Mouse (Mus musculus): ENCODE results near the gene Rps23. TPM values are rescaled to one million over a fixed set of nuclear protein-coding genes. Genes with fewer than 3 reads are reported as not detected.

The Rps23 gene
- polyA plus RNA-seq (2015; fragmentation: Nextera tagmentation; extraction: Ambion mirVana) = 171 and 226 TPM in 2 replicates

GRCm38 (mm10) chr13:90922751-90923612, at the start of gene Rps23:
Gene Rps23 (plus strand): TSS chr13:90922958.
- 0 out of 2 replicates have a peak, but pooled peaks cover 4% of the 10 kb centered on the region for H3K4me1 ChIP-seq
- ATAC-seq (ENCODE audit: insufficient number of reproducible peaks, low FRiP score, low TSS enrichment, low read depth) = peak; percentile 99
- peaks cover 29% of the 10 kb centered on the region for H3K36me3 ChIP-seq
- WGBS = under 1% methylated on average over 57 of the region's 57 CpGs
- H3K9me3 ChIP-seq = no peaks in the 10 kb centered on the region
- H3K27ac ChIP-seq = peak within 1 kb of the TSS; percentile 85
- peak within 1 kb of the TSS; percentile 56 for H3K4me2 ChIP-seq
- H3K9ac ChIP-seq = peak within 1 kb of the TSS; percentile 88
- no peaks in the 10 kb centered on the region for H3K27me3 ChIP-seq
- H3K4me3 ChIP-seq = peak within 1 kb of the TSS; percentile 93

- no peak for ATAC-seq (ENCODE audit: insufficient number of reproducible peaks, low FRiP score, low TSS enrichment, low read depth)
- Histone ChIP-seq H3K27me3 (no peaks in the 10 kb centered on the region), H3K4me1 (peaks cover 10% of the 10 kb centered on the region), H3K9me3 (no peaks in the 10 kb centered on the region), H3K9ac (no peak overlapping the region), H3K36me3 (no peaks in the 10 kb centered on the region), H3K27ac (no peak overlapping the region), H3K4me3 (no peak overlapping the region), H3K4me2 (no peak overlapping the region)
- 83% methylated on average over 1 of the region's 1 CpGs for WGBS
Observed at GRCm38 (mm10) chr13:90881727-90882429, 40.9 kb upstream of the Rps23 start.

GRCm38 (mm10) chr13:90885856-90886532, 36.8 kb upstream of the Rps23 start:
- H3K27ac ChIP-seq = no peak overlapping the region

GRCm38 (mm10) chr13:90886568-90886983, 36.2 kb upstream of the Rps23 start:
- H3K9ac ChIP-seq = no peak overlapping the region
- no peaks in the 10 kb centered on the region for H3K9me3 ChIP-seq
- no peaks in the 10 kb centered on the region for H3K27me3 ChIP-seq
- peaks cover 10% of the 10 kb centered on the region for H3K4me1 ChIP-seq
- peak overlapping the region; percentile 58 for H3K4me2 ChIP-seq
- under 1% methylated on average over 18 of the region's 18 CpGs for WGBS
- no peaks in the 10 kb centered on the region for H3K36me3 ChIP-seq
- ATAC-seq (ENCODE audit: insufficient number of reproducible peaks, low FRiP score, low TSS enrichment, low read depth) = no peak
- no peak overlapping the region for H3K27ac ChIP-seq
- H3K4me3 ChIP-seq = peak overlapping the region; percentile 43

More at GRCm38 (mm10) chr13:90885856-90886532, 36.8 kb upstream of the Rps23 start:
- H3K9ac ChIP-seq = no peak overlapping the region
- H3K4me3 ChIP-seq = peak overlapping the region; percentile 43
- H3K9me3 ChIP-seq = no peaks in the 10 kb centered on the region
- H3K4me2 ChIP-seq = peak overlapping the region; percentile 58
- no peak for ATAC-seq (ENCODE audit: insufficient number of reproducible peaks, low FRiP score, low TSS enrichment, low read depth)
- H3K4me1 ChIP-seq = peaks cover 10% of the 10 kb centered on the region
- no peaks in the 10 kb centered on the region for H3K27me3 ChIP-seq
- WGBS = 38% methylated on average over 13 of the region's 13 CpGs
- H3K36me3 ChIP-seq = no peaks in the 10 kb centered on the region

- H3K9ac ChIP-seq = no peak overlapping the region
- H3K4me1 ChIP-seq = peaks cover 8% of the 10 kb centered on the region
- H3K27me3 ChIP-seq = no peaks in the 10 kb centered on the region
- 90% methylated on average over 5 of the region's 5 CpGs for WGBS
- H3K4me3 ChIP-seq = no peak overlapping the region
- no peaks in the 10 kb centered on the region for H3K9me3 ChIP-seq
- no peaks in the 10 kb centered on the region for H3K36me3 ChIP-seq
- no peak for ATAC-seq (ENCODE audit: insufficient number of reproducible peaks, low FRiP score, low TSS enrichment, low read depth)
- no peak overlapping the region for H3K4me2 ChIP-seq
- no peak overlapping the region for H3K27ac ChIP-seq
Observed at GRCm38 (mm10) chr13:90890111-90890510, 32.6 kb upstream of the Rps23 start.

GRCm38 (mm10) chr13:90894819-90895218, 27.9 kb upstream of the Rps23 start:
- ATAC-seq (ENCODE audit: insufficient number of reproducible peaks, low FRiP score, low TSS enrichment, low read depth) = no peak
- Histone ChIP-seq H3K27me3 (no peaks in the 10 kb centered on the region), H3K27ac (no peak overlapping the region), H3K9ac (no peak overlapping the region), H3K36me3 (no peaks in the 10 kb centered on the region), H3K4me2 (no peak overlapping the region), H3K4me1 (no peaks in the 10 kb centered on the region), H3K4me3 (no peak overlapping the region), H3K9me3 (no peaks in the 10 kb centered on the region)
- 68% methylated on average over 4 of the region's 4 CpGs for WGBS

- 43% methylated on average over 2 of the region's 2 CpGs for WGBS
Observed at GRCm38 (mm10) chr13:90896098-90896497, 26.7 kb upstream of the Rps23 start.

GRCm38 (mm10) chr13:90896821-90897220, 25.9 kb upstream of the Rps23 start:
- 91% methylated on average over 12 of the region's 12 CpGs for WGBS
- no peak overlapping the region for H3K4me2 ChIP-seq
- H3K4me3 ChIP-seq = no peak overlapping the region
- ATAC-seq (ENCODE audit: insufficient number of reproducible peaks, low FRiP score, low TSS enrichment, low read depth) = no peak
- no peaks in the 10 kb centered on the region for H3K4me1 ChIP-seq
- no peaks in the 10 kb centered on the region for H3K9me3 ChIP-seq
- H3K36me3 ChIP-seq = no peaks in the 10 kb centered on the region
- no peak overlapping the region for H3K27ac ChIP-seq
- H3K27me3 ChIP-seq = no peaks in the 10 kb centered on the region
- H3K9ac ChIP-seq = no peak overlapping the region

More at GRCm38 (mm10) chr13:90896098-90896497, 26.7 kb upstream of the Rps23 start:
- no peak for ATAC-seq (ENCODE audit: insufficient number of reproducible peaks, low FRiP score, low TSS enrichment, low read depth)
- H3K4me2 ChIP-seq = no peak overlapping the region
- H3K9me3 ChIP-seq = no peaks in the 10 kb centered on the region
- no peaks in the 10 kb centered on the region for H3K36me3 ChIP-seq
- no peaks in the 10 kb centered on the region for H3K4me1 ChIP-seq
- no peak overlapping the region for H3K4me3 ChIP-seq
- no peaks in the 10 kb centered on the region for H3K27me3 ChIP-seq
- no peak overlapping the region for H3K27ac ChIP-seq
- H3K9ac ChIP-seq = no peak overlapping the region

- Histone ChIP-seq H3K27ac (no peak within 1 kb of the TSS), H3K9me3 (no peaks in the 10 kb centered on the region), H3K27me3 (no peaks in the 10 kb centered on the region), H3K36me3 (no peaks in the 10 kb centered on the region), H3K9ac (no peak within 1 kb of the TSS), H3K4me3 (no peak within 1 kb of the TSS), H3K4me2 (no peak within 1 kb of the TSS), H3K4me1 (no peaks in the 10 kb centered on the region)
- WGBS = 81% methylated on average over 5 of the region's 5 CpGs
- ATAC-seq (ENCODE audit: insufficient number of reproducible peaks, low FRiP score, low TSS enrichment, low read depth) = no peak
Observed at GRCm38 (mm10) chr13:90905176-90905575, 17.6 kb upstream of the Rps23 start, which contains the start of gene Atp6ap1l. Gene Atp6ap1l (minus strand): TSS chr13:90905355.

GRCm38 (mm10) chr13:90907376-90907775, 15.4 kb upstream of the Rps23 start:
- no peak overlapping the region for H3K27ac ChIP-seq
- H3K9me3 ChIP-seq = no peaks in the 10 kb centered on the region
- H3K4me2 ChIP-seq = no peak overlapping the region
- ATAC-seq (ENCODE audit: insufficient number of reproducible peaks, low FRiP score, low TSS enrichment, low read depth) = no peak
- no peak overlapping the region for H3K4me3 ChIP-seq
- WGBS = 92% methylated on average over 12 of the region's 12 CpGs
- no peaks in the 10 kb centered on the region for H3K27me3 ChIP-seq
- no peaks in the 10 kb centered on the region for H3K36me3 ChIP-seq
- H3K9ac ChIP-seq = no peak overlapping the region
- H3K4me1 ChIP-seq = no peaks in the 10 kb centered on the region

GRCm38 (mm10) chr13:90912760-90913674, 9.7 kb upstream of the Rps23 start:
- WGBS = 67% methylated on average over 17 of the region's 17 CpGs
- ATAC-seq (ENCODE audit: insufficient number of reproducible peaks, low FRiP score, low TSS enrichment, low read depth) = no peak
- H3K4me3 ChIP-seq = no peak overlapping the region
- no peak overlapping the region for H3K4me2 ChIP-seq
- H3K36me3 ChIP-seq = no peaks in the 10 kb centered on the region
- no peaks in the 10 kb centered on the region for H3K9me3 ChIP-seq
- H3K4me1 ChIP-seq = no peaks in the 10 kb centered on the region
- no peaks in the 10 kb centered on the region for H3K27me3 ChIP-seq
- no peak overlapping the region for H3K27ac ChIP-seq
- no peak overlapping the region for H3K9ac ChIP-seq

Data from limb, embryonic 15.5 days (tissue).